Mouse (Mus musculus) hindbrain, embryonic 14.5 days (tissue): ENCODE measurements around the gene Igdcc3. TPM values are rescaled to one million over a fixed set of nuclear protein-coding genes. Genes with fewer than 3 reads are reported as not detected.

Source experiments
- ATAC-seq: fragments of 200-750 bp; cut with Nextera tagmentation; 2 replicates; pipeline ENCODE4 v1.8.0; 2017; ENCODE audit warnings: moderate number of reproducible peaks, mild to moderate bottlenecking, moderate TSS enrichment, moderate library complexity; ENCODE audit not compliant: low FRiP score
- DNase-seq: peaks from one replicate; pipeline ENCODE4 v3.0.0-alpha.2; 2015; ENCODE audit warnings: low spot score
- H3K27ac ChIP-seq: fragments of 300-500 bp; sonication (generic); 2 replicates; pipeline ENCODE4 v1.5.1; 2014; ENCODE audit warnings: mild to moderate bottlenecking, moderate library complexity
- H3K27me3 ChIP-seq: fragments of 300-500 bp; sonication (generic); 2 replicates; pipeline ENCODE4 v1.6.1; 2014; ENCODE audit warnings: mild to moderate bottlenecking, low read length, mixed read lengths; ENCODE audit not compliant: control insufficient read depth, insufficient read depth
- H3K36me3 ChIP-seq: fragments of 300-500 bp; sonication (generic); replicated peaks from 2 replicates; pipeline ENCODE4 v1.6.1; 2014; ENCODE audit not compliant: control insufficient read depth, insufficient read depth
- H3K4me1 ChIP-seq: fragments of 300-500 bp; sonication (generic); replicated peaks from 2 replicates; pipeline ENCODE4 v1.6.1; 2014; ENCODE audit warnings: antibody characterized with exemption, low read length, mixed read lengths; ENCODE audit not compliant: control insufficient read depth, insufficient read depth
- H3K4me2 ChIP-seq: fragments of 300-500 bp; sonication (generic); replicated peaks from 2 replicates; pipeline ENCODE4 v1.6.1; 2014; ENCODE audit warnings: mild to moderate bottlenecking, moderate library complexity
- H3K4me3 ChIP-seq: fragments of 300-500 bp; sonication (generic); replicated peaks from 2 replicates; pipeline ENCODE4 v1.5.1; 2014; ENCODE audit warnings: mild to moderate bottlenecking, low read length
- H3K9ac ChIP-seq: fragments of 300-500 bp; sonication (generic); 2 replicates; pipeline ENCODE4 v1.6.1; 2014
- H3K9me3 ChIP-seq: fragments of 300-500 bp; sonication (generic); 2 replicates; pipeline ENCODE4 v1.6.1; 2016; ENCODE audit warnings: low read length; ENCODE audit not compliant: control insufficient read depth
- WGBS: fragments of 180-500 bp; shearing (Covaris S2); extraction: QIAGEN DNeasy Blood & Tissue Kit; methylation state at CpG from one replicate; pipeline ENCODE4 v1.1.7; 2014; 5-methylcytosine and 5-hydroxymethylcytosine counted together
- polyA plus RNA-seq: library from polyadenylated mRNA; unstranded; fragments of >200 nt; fragmentation: Nextera tagmentation; extraction: Ambion mirVana; gene quantifications from 2 replicates; pipeline ENCODE4 v1.2.1, GENCODE M21; 2014

Igdcc3 gene
- polyA plus RNA-seq, 1 experiment from 2014 or later = 10.5 TPM

DNA sequence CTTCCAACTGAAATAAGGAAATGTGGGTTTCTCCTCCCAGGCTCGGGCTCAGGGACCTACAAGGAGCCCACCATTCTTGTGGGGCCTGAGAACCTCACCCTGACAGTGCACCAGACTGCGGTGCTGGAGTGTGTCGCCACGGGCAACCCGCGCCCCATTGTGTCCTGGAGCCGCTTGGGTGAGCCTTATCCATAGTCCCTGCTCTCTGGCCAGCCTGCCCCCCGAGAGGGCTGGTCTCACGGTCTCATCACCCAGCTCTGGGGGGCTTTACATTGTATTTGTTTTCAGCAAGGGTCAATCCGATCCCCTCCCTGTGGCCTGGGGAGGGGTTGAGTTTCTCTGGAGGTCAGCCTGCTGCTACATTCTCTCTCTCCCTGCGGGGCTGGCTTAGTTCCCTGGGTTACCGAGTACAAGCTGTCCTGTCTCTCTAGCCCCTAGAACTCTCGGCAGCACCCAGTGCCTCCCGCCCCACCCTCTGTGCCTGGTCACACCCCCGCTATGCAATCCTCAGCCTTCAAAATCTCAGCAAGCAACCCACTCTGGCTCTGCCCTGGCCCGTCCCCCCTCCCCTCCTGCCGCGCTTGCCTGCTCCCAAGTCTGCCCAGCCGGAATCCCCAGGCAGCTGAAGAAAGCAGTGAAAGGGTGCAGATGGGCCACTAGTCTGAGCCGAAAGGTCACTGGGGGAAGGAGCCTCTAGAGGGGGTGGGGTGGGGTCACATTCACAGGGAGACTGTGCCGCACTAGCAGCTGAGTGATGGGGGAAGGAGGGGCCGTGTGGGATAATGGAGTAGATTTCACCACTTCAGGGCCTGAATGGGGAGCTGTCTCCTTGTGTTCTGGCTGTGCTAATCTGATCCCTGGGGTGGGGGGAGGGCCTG, 37.6 kb downstream of the Igdcc3 start:
- no peak overlapping the region for H3K4me3 ChIP-seq
- H3K4me2 ChIP-seq = peak overlapping the region; percentile 19; the same call in 1 of the 2 replicates
- peak overlapping the region; percentile 83 for H3K27ac ChIP-seq
- WGBS = 2% methylated on average over 22 of the region's 22 CpGs
- peaks cover 63% of the 10 kb centered on the region for H3K4me1 ChIP-seq
- no peaks in the 10 kb centered on the region for H3K9me3 ChIP-seq
- H3K27me3 ChIP-seq = no peaks in the 10 kb centered on the region
- peak; percentile 61 for ATAC-seq
- peak overlapping the region; percentile 20; the same call in 1 of the 2 replicates for H3K9ac ChIP-seq
- DNase-seq = no peak
- peaks cover 26% of the 10 kb centered on the region for H3K36me3 ChIP-seq

DNA sequence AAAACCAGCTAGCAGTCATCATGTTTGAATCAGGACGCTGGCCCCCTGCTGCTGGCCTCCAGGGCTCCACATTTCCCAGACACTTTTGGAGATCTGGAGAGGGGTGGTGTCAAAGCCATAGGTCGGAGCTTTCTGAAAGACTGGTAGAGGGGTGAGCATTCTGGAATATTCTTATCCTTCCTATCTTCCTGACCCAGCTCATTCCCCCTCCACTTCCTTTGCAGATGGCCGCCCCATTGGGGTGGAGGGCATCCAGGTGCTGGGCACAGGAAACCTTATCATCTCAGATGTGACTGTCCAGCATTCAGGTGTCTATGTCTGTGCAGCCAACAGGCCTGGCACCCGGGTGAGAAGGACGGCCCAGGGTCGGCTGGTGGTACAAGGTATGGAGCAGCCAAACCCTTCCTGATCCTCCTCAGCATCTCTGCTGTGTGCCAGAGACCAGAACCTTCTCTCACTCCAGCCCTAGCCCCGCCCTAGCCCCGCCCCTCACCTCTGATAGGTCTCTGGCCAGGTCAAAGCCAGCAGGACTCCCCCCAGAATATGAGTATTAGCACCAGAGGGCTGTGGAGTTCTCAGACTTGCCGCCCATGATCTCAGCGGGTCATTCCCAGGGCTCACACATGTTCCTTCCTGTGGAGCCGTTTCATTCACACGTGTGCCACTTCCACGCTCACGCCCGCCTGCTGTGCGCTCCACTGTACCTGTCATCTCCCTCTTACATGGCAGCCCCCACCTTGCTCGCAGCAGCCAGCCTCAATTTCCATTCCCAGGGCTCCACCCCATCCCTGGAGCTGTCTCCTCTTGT, 39.0 kb downstream of the Igdcc3 start:
- Histone ChIP-seq H3K4me1 (peaks cover 63% of the 10 kb centered on the region), H3K9me3 (no peaks in the 10 kb centered on the region), H3K4me3 (no peak overlapping the region), H3K9ac (peak overlapping the region; percentile 35; the same call in 1 of the 2 replicates), H3K27ac (peak overlapping the region; percentile 83), H3K4me2 (peak overlapping the region; percentile 14; the same call in 1 of the 2 replicates), H3K36me3 (peaks cover 37% of the 10 kb centered on the region), H3K27me3 (no peaks in the 10 kb centered on the region)
- WGBS = 22% methylated on average over 17 of the region's 17 CpGs
- DNase-seq (no peak), ATAC-seq (no peak)

DNA sequence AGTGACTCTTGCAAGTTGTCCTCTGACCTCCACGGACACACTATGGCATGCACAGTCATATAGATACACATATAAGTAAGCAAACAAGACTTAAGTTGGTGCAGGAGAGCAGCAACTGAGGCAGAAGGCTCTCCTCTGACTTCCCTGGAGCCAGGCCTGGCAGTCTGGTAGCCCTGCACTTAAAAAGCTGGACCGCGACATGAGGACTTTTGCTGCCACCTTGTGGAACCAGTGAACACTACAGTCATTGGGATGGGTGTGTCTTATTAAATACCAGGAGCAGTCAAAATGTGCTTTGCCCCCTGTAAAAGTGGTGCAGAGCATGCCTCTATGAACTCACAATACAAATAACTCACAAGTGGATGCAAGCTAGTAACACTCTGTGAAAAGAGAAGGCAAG, 47.6 kb downstream of the Igdcc3 start:
- peak; percentile 67 for ATAC-seq
- H3K4me1 ChIP-seq = 0 out of 2 replicates have a peak, but pooled peaks cover 3% of the 10 kb centered on the region

DNA sequence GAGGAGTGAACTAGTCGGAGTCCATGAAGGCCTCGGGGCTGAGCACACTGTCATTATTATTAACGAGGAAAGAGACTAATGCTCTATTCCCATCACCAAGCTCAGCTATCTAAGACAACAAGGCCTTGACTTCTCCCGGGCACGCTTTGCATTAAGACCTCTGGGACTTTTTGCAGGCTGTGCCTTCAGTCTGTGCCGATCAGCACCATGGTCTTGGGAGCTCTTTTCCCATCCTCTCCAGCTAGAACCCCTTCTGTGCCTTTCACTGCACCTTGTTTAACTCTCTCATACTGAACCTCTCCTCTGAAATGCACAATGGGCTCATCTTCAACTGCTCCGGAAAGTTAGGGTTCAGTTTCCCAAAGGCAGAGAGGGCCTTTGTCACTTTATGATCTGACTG, 49.3 kb downstream of the Igdcc3 start:
- Histone ChIP-seq H3K9ac (no peak overlapping the region), H3K36me3 (peaks cover 10% of the 10 kb centered on the region), H3K27ac (no peak overlapping the region), H3K27me3 (no peaks in the 10 kb centered on the region), H3K9me3 (no peaks in the 10 kb centered on the region), H3K4me2 (no peak overlapping the region), H3K4me3 (no peak overlapping the region), H3K4me1 (0 out of 2 replicates have a peak, but pooled peaks cover 9% of the 10 kb centered on the region)
- no peak for ATAC-seq
- 31% methylated on average over 7 of the region's 7 CpGs for WGBS
- no peak for DNase-seq

More for the DNA sequence above, 47.6 kb downstream of the Igdcc3 start:
- H3K36me3 ChIP-seq = peaks cover 24% of the 10 kb centered on the region
- peak; percentile 98 for DNase-seq
- no peaks in the 10 kb centered on the region for H3K27me3 ChIP-seq
- H3K9ac ChIP-seq = no peak overlapping the region
- no peak overlapping the region for H3K4me2 ChIP-seq
- WGBS = 2% methylated on average over 3 of the region's 3 CpGs
- H3K9me3 ChIP-seq = no peaks in the 10 kb centered on the region
- no peak overlapping the region for H3K27ac ChIP-seq
- no peak overlapping the region for H3K4me3 ChIP-seq

DNA sequence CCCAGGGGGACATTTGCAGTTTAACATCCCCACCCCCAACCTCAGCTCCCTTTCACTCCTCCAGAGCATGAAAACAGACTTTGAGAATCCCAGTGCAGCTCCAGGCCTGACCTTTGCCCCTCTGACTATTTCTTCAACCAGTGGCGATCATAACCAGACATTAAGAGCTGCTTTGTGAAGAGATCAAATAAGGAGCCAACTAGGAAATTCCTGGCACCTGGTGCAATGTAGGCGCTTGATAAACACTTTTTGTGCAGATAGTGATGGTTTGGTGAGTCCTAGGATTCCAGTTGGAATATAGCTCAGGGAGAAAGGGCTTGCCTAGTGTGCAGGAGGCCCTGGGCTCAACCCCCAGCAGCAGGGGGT, 50.4 kb downstream of the Igdcc3 start:
- 24% methylated on average over 2 of the region's 2 CpGs for WGBS
- Histone ChIP-seq H3K4me3 (no peak overlapping the region), H3K4me1 (peaks cover 18% of the 10 kb centered on the region; the same call in 1 of the 2 replicates), H3K9ac (no peak overlapping the region), H3K9me3 (no peaks in the 10 kb centered on the region), H3K36me3 (no peaks in the 10 kb centered on the region), H3K27me3 (no peaks in the 10 kb centered on the region), H3K4me2 (no peak overlapping the region), H3K27ac (no peak overlapping the region)
- DNase-seq (no peak), ATAC-seq (no peak)

DNA sequence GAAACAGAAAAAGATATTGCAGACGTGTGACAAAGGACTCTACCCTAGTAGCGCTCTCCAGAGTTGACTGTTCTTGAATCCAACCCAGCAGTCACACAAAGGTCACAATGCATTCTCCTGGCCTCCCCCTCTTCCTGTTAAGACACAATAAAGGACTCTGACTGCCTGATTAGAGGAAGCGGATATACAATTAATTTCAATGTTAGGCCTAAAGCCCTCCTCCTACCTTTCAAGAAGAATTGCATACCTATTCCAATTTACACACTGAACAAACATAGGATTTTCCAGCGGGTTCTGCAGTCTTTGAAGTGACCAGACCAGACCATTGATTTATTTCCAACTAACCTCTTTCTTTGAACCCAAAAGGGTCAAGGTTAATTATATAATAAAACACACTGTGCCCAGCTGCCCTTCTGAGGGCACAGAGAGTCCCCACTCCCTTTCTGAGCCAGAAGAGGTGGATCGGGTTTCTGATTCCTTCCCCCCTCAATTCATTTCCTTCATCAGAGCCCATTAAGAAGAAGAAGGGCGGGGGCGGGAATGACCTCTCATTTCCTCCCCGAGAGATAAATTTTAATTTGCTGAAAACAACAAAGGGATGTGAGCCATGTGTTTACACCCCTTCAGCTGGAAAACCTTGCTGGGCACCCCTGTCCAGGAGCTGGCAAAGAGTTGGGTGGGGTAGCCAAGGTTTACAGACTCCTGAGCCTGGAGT, 50.9 kb downstream of the Igdcc3 start:
- Histone ChIP-seq H3K36me3 (no peaks in the 10 kb centered on the region), H3K27me3 (no peaks in the 10 kb centered on the region), H3K9ac (no peak overlapping the region), H3K9me3 (no peaks in the 10 kb centered on the region), H3K4me2 (no peak overlapping the region), H3K4me1 (peaks cover 19% of the 10 kb centered on the region; the same call in 1 of the 2 replicates), H3K27ac (no peak overlapping the region), H3K4me3 (no peak overlapping the region)
- WGBS = 24% methylated on average over 8 of the region's 8 CpGs
- ATAC-seq = no peak
- no peak for DNase-seq

DNA sequence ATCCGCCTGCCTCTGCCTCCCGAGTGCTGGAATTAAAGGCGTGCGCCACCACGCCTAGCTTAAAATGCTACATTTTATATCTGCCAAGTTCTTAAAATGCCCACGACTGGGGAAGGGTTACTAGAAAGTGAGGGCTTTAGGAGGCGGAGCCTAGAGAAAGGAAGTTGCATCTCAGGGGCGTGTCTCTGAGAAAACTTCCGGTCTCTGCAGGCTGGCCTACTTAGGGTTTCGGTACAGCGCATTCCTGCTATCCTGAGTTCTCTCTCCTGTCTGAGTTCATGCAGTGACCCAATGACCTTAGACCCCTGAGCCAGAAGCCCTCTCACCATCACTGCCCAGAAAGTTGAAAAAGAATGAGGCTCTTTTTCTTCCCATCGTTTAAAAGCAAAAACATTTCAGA, 52.2 kb downstream of the Igdcc3 start:
- Histone ChIP-seq H3K9ac (no peak overlapping the region), H3K4me3 (no peak overlapping the region), H3K27me3 (no peaks in the 10 kb centered on the region), H3K27ac (no peak overlapping the region), H3K4me2 (no peak overlapping the region), H3K9me3 (no peaks in the 10 kb centered on the region), H3K4me1 (peaks cover 22% of the 10 kb centered on the region; the same call in 1 of the 2 replicates), H3K36me3 (no peaks in the 10 kb centered on the region)
- ATAC-seq = no peak
- WGBS = 65% methylated on average over 12 of the region's 12 CpGs
- no peak for DNase-seq

DNA sequence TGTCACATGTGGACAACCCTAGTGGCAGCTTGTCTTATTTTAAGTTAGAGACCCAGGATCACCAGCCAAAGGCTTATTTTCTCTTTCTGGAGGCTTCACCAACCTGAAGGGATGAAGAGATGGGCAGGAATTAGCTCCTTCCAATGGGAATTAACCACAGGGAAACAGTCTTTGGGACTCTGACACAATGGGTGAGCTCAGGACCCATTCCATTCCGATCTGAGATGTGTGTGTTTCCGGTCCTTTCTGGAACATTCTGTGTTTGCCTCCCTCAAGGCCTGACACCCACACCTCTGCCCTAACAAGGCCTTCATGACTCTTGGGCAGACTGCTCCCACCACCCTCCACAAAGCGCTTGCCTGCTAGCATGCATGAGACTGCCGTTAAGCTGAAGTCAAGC, 54.1 kb downstream of the Igdcc3 start, which contains the start of gene Parp16:
Gene Parp16, plus strand, starts transcription at position 301 of the 400 bp plus-strand sequence.
- Histone ChIP-seq H3K9me3 (no peaks in the 10 kb centered on the region), H3K27ac (peak within 1 kb of the TSS; percentile 86), H3K36me3 (no peaks in the 10 kb centered on the region), H3K9ac (peak within 1 kb of the TSS; percentile 22), H3K4me1 (peaks cover 22% of the 10 kb centered on the region; the same call in 1 of the 2 replicates), H3K4me3 (no peak within 1 kb of the TSS), H3K27me3 (no peaks in the 10 kb centered on the region), H3K4me2 (no peak within 1 kb of the TSS)
- 90% methylated on average over 4 of the region's 4 CpGs for WGBS
- ATAC-seq = no peak
- DNase-seq = no peak
